Mouse (Mus musculus) bone marrow macrophage, adult 2 months (primary cell): ENCODE measurements at regions not wholly inside any gene's neighbourhood (a gene's known extent, or its start where the extent isn't known, plus 50 kb on each side); places are given as distances from the start of the nearest gene placed in this dataset.

Experiments
- CTCF ChIP-seq: IDR thresholded peaks from 2 replicates; pipeline ENCODE4 v1.5.1; 2012; ENCODE audit warnings: low read depth, mild to moderate bottlenecking, low read length, moderate library complexity
- POLR2A ChIP-seq: IDR thresholded peaks from 2 replicates; pipeline ENCODE4 v1.6.1; 2012; ENCODE audit warnings: mild to moderate bottlenecking, low read depth, low read length, borderline replicate concordance

DNA sequence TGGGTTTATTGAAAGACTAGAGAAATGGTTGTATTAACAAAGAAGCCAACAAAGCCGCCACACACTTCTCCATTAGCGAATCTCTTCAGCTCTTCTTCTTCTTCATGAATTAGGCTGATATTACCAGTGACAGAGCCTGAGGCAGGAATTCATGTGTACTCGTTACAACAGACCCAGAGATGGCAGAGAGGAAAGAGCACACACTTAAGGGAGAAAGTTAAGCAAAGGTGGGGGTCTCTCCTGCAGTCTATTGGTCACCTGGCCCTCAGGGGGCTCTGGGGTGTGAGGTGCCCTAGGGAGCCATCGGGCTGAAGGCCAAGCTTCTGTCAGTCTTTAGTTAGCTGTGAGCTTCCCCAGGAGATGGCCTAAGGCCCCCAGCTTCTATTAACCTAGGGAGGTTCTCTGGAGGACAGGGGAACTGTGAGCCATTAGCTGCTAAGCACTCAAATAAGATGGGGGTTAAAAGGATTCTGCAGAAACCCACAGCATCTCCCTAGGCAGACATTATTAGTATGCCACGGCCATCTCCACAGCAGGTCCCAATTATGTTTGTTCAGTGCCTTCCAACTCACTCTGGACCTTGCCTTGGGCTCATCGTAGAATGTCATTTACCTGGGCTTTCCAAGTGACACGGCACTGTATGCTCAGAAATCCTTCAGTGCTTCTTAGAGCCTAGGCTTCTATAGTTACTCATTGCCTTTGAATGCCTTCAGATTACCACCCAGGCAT, 541.2 kb downstream of the Plekhb2 start:
- no peak for TF ChIP-seq CTCF
- no peak for TF ChIP-seq POLR2A
